8 mouse cellular contexts compared by ENCODE assay signal in the genomic region with DNA sequence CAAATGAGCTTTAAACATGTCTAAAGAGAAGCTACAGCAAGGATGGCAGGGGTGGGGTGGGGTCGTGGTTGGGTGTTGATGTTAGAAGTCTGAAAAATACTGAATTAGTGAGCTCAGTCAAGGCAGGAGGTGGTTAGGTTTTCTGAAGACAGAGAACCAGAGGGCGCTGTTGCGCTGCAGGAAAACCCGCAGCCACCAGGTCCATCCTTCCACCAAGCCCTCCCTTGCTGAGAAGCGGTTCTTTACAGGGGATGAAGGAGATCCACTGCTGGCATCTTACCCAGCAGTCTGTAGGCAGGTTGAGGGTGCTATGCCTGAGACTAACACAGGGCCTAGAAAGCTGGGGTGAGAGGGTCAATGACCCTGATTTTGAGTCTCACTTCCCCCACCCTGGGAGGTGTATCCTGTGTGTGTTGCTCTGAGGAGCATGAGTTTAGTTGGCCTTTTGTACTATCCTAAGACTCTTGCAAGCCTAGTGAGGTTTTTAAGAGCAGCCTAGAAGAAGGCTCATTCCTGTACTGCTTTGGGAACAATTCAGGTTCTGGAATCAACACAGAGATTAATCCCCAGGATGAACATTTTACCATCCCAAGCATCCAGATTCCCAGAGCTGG. TPM values are rescaled to one million over a fixed set of nuclear protein-coding genes. Genes with fewer than 3 reads are reported as not detected.
DNase-seq lines count a peak whose midpoint lies in the region; ATAC-seq lines count a peak whose summit lies in the region.

No protein-coding gene starts in this region.

- no peak overlapping the region for H3K4me3 ChIP-seq in heart, embryonic 12.5 days
- no peak overlapping the region for H3K4me3 ChIP-seq in midbrain, embryonic 13.5 days (replicated peaks)
- H3K4me3 ChIP-seq in stomach, embryonic 14.5 days (ENCODE audit: low read depth, low read length): no peak overlapping the region

- peaks cover 8% of the 10 kb centered on the region; the same call in 1 of the 2 replicates for H3K27me3 ChIP-seq in heart, embryonic 12.5 days (replicated peaks)
- no peaks in the 10 kb centered on the region for H3K27me3 ChIP-seq in midbrain, embryonic 13.5 days
- no peaks in the 10 kb centered on the region for H3K27me3 ChIP-seq in stomach, embryonic 14.5 days (ENCODE audit: control insufficient read depth, insufficient read depth, low read length)

- peak; percentile 51 to 80 for DNase-seq in heart, adult 18-20 months
- DNase-seq in adrenal gland, adult 2 months: peak; percentile 49
- DNase-seq in embryo, embryonic 11.5 days (ENCODE audit: low read depth, low spot score): peak; percentile 56
- peak; percentile 67 to 72 for DNase-seq in heart, postnatal 36 days
- DNase-seq in layer of hippocampus, postnatal 36 days: peak; percentile 63 to 66

- no peak overlapping the region for H3K27ac ChIP-seq in heart, embryonic 12.5 days (ENCODE audit: poor library complexity, severe bottlenecking)
- no peak overlapping the region for H3K27ac ChIP-seq in midbrain, embryonic 13.5 days
- H3K27ac ChIP-seq in stomach, embryonic 14.5 days (ENCODE audit: low read length): no peak overlapping the region; the same call in 1 of the 2 replicates

- no peak for ATAC-seq in heart, embryonic 12.5 days (ENCODE audit: insufficient number of reproducible peaks, low FRiP score)
- ATAC-seq in midbrain, embryonic 13.5 days: 0 out of 2 replicates have a peak, but pooled peaks have one; percentile 67
- 0 out of 2 replicates have a peak, but pooled peaks have one; percentile 23 for ATAC-seq in stomach, embryonic 14.5 days (ENCODE audit: insufficient number of reproducible peaks, insufficient read depth, low FRiP score, low read depth)

- H3K4me2 ChIP-seq in heart, embryonic 12.5 days: no peak overlapping the region
- no peak overlapping the region for H3K4me2 ChIP-seq in midbrain, embryonic 13.5 days (replicated peaks)
- H3K4me2 ChIP-seq in stomach, embryonic 14.5 days (replicated peaks; ENCODE audit: low read depth, low read length): no peak overlapping the region

- intact Hi-C loops in heart, postnatal 36 days (cut with DNase I): loop anchor here (1.0 to 10.0 kb wide), 5 partner anchors 27 to 353 kb away; partner anchors contain the start of gene Slc22a4

- WGBS in heart, embryonic 12.5 days: 9% methylated on average over 5 of the region's 5 CpGs
- WGBS in midbrain, embryonic 13.5 days: 3% methylated on average over 5 of the region's 5 CpGs
- 2% methylated on average over 5 of the region's 5 CpGs for WGBS in stomach, embryonic 14.5 days

- H3K36me3 ChIP-seq in heart, embryonic 12.5 days: no peaks in the 10 kb centered on the region
- H3K36me3 ChIP-seq in midbrain, embryonic 13.5 days: no peaks in the 10 kb centered on the region
- H3K36me3 ChIP-seq in stomach, embryonic 14.5 days (ENCODE audit: control insufficient read depth, insufficient read depth, low read length): no peaks in the 10 kb centered on the region

- no peak overlapping the region for H3K9ac ChIP-seq in heart, embryonic 12.5 days
- H3K9ac ChIP-seq in midbrain, embryonic 13.5 days (replicated peaks): 0 out of 2 replicates have a peak overlapping the region, but pooled peaks have one; percentile 19
- H3K9ac ChIP-seq in stomach, embryonic 14.5 days (replicated peaks; ENCODE audit: low read depth, low read length): no peak overlapping the region

- H3K4me1 ChIP-seq in heart, embryonic 12.5 days (replicated peaks): no peaks in the 10 kb centered on the region
- H3K4me1 ChIP-seq in midbrain, embryonic 13.5 days (replicated peaks): no peaks in the 10 kb centered on the region
- no peaks in the 10 kb centered on the region for H3K4me1 ChIP-seq in stomach, embryonic 14.5 days (ENCODE audit: control insufficient read depth, insufficient read depth, low read length)

- no peaks in the 10 kb centered on the region for H3K9me3 ChIP-seq in heart, embryonic 12.5 days (replicated peaks)
- no peaks in the 10 kb centered on the region for H3K9me3 ChIP-seq in midbrain, embryonic 13.5 days
- H3K9me3 ChIP-seq in stomach, embryonic 14.5 days (ENCODE audit: control insufficient read depth, low read depth, low read length): no peaks in the 10 kb centered on the region

RNA-seq across cellular contexts. Expression of gene Slc22a21, which starts 22.1 kb away (rescaled TPM):
- total RNA-seq in heart, adult 18-20 months (2021): 1 to 10 TPM; 1.0 to 1.7 TPM
- 2.6 and 3.2 TPM in 2 replicates for polyA plus RNA-seq in heart, embryonic 12.5 days (2016; fragmentation: Nextera tagmentation; extraction: Ambion mirVana)
- 1 to 10 TPM; 2.8 to 5.3 TPM for total RNA-seq in adrenal gland, adult 2 months (2021)
- 3.3 and 3.9 TPM in 2 replicates for polyA plus RNA-seq in adrenal gland, adult 2 months (2012; rRNA removed)
- 1 to 10 TPM; 1.9 to 2.6 TPM for total RNA-seq in heart, postnatal 36 days (2021)
- total RNA-seq in layer of hippocampus, postnatal 36 days (2021): 1 to 10 TPM; 1.5 to 1.9 TPM
- 1.7 and 1.8 TPM in 2 replicates for polyA plus RNA-seq in midbrain, embryonic 13.5 days (2015; fragmentation: Nextera tagmentation; extraction: Ambion mirVana)
- polyA plus RNA-seq in stomach, embryonic 14.5 days (2014; fragmentation: Nextera tagmentation; extraction: Ambion mirVana): 12.9 and 15.9 TPM in 2 replicates

RNA-seq across cellular contexts. Expression of gene Slc22a4, which starts 25.6 kb away (rescaled TPM):
- 1 to 10 TPM; 4.6 to 5.8 TPM for total RNA-seq in heart, adult 18-20 months (2021)
- 4.0 and 4.3 TPM in 2 replicates for polyA plus RNA-seq in heart, embryonic 12.5 days (2016; fragmentation: Nextera tagmentation; extraction: Ambion mirVana)
- 10 to 100 TPM in 1 of 2 experiments, 1 to 10 TPM in 1; 7.1 to 10.8 TPM for total RNA-seq in adrenal gland, adult 2 months (2021)
- polyA plus RNA-seq in adrenal gland, adult 2 months (2012; rRNA removed): 7.1 and 10.3 TPM in 2 replicates
- total RNA-seq in heart, postnatal 36 days (2021): 1 to 10 TPM; 4.2 to 4.6 TPM
- 1 to 10 TPM; 4.2 to 6.9 TPM for total RNA-seq in layer of hippocampus, postnatal 36 days (2021)
- polyA plus RNA-seq in midbrain, embryonic 13.5 days (2015; fragmentation: Nextera tagmentation; extraction: Ambion mirVana): 1.0 and 1.3 TPM in 2 replicates
- 0.80 and 0.97 TPM in 2 replicates for polyA plus RNA-seq in stomach, embryonic 14.5 days (2014; fragmentation: Nextera tagmentation; extraction: Ambion mirVana)
